Mouse (Mus musculus): ENCODE data around the gene 4933415A04Rik.
A peak's percentile ranks its signal among the peaks of the same experiment; 100 is the strongest.

Gene 4933415A04Rik

DNA sequence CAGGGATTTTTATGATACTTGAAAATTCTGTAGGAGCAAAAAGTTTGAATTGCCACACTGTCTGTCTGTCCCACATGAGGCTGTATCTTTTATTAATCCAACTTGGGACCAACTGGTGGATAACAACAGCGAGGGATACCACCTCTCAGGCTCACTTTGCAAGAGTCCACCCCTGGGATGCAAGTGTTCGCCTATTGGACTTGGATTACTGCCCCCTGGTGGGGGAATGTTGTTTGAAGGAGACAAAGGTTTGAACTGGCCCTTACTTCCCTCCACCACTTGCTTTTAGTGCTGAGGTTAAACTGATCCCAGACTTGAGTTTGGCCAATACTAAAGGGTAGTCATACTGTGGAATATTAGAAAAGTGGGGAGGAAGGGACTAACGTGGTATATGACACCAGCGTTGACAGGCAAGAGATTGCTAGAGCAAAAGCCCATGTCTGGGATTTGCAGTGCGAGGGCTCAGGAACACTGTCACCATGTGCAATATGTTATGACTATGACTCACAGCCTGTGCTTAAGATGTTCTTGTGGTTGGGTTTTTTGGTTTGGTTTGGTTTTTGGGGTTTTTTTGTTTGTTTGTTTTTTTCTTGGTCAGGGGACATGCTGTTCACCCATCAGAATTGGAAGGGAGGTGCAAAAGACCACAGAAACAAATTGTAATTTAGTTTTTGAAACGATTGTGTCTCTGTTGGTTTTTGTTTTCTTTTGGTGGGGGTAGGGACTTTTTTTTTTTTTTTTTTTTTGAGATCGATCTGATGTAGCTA lies at the start of gene 4933415A04Rik:
Gene 4933415A04Rik (plus strand): TSS at position 717 of the 767 bp plus-strand sequence.
- DNase-seq = peak; percentile 93

- no peak for DNase-seq
These were observed 49.8 kb upstream of the 4933415A04Rik start for GRCm38 (mm10) chr11:43537074-43537473.

- DNase-seq = no peak
These were observed 47.0 kb upstream of the 4933415A04Rik start for GRCm38 (mm10) chr11:43539863-43540262.

DNA sequence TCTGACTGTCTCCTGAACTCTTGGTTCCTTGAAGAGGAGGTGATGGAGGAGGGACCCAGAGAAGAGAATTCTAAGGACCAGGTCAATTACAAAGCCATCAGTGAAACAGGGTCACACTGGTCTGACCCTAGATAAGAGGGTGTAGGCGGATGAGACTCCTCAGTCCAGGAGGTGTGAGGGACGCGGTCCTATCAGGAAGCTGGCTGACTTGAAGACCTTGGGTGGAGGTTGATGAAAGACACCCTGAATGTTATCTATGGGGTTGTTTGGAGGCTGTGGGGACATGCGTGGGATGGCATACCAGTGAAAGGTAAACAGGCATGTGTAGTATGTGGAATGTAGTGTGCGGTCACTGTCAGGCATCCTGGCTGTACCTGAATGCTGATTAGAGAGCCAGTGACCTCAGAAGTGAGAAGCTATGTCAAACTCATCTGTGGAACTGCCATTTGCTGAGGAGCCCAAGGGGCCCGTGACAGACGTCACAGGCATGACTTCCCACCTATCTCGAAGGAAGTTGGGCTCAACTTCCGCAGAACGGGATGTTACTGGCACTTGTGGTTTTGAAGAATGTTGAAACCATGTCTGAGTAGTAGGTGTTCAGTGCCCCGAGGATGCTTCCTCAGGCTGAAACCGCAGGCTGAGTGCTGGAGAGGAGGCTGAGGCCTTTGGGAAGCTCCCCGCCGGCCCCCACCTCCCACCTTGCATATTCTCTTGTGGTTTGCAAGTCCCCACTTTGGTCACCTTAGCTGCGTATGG lies 43.0 kb upstream of the 4933415A04Rik start:
- DNase-seq = no peak

GRCm38 (mm10) chr11:43544819-43545218 lies 42.0 kb upstream of the 4933415A04Rik start:
- DNase-seq = no peak

- DNase-seq = no peak
These were observed 40.9 kb upstream of the 4933415A04Rik start for GRCm38 (mm10) chr11:43545873-43546475.

DNA sequence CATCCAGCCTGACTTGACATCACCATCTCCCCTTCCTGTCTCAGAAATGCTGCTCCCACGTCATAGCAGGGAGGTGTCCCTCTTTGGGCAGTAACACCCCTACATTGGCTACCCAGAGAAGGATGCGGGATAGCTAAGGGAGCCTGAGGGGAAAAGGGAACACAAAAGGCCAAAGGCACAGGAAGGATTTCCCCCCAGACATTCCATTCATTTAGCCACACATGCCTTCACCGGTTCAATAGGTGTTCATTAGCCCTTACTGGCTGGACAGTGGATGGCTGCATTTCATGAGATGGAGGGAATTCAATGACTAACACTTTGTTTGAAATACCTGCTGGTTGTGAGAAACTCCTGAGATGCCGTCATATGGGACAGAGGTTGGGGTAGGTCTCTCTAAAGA lies 40.2 kb upstream of the 4933415A04Rik start:
- DNase-seq = no peak

GRCm38 (mm10) chr11:43548148-43548547 lies 38.7 kb upstream of the 4933415A04Rik start:
- peak; percentile 69 for DNase-seq

DNA sequence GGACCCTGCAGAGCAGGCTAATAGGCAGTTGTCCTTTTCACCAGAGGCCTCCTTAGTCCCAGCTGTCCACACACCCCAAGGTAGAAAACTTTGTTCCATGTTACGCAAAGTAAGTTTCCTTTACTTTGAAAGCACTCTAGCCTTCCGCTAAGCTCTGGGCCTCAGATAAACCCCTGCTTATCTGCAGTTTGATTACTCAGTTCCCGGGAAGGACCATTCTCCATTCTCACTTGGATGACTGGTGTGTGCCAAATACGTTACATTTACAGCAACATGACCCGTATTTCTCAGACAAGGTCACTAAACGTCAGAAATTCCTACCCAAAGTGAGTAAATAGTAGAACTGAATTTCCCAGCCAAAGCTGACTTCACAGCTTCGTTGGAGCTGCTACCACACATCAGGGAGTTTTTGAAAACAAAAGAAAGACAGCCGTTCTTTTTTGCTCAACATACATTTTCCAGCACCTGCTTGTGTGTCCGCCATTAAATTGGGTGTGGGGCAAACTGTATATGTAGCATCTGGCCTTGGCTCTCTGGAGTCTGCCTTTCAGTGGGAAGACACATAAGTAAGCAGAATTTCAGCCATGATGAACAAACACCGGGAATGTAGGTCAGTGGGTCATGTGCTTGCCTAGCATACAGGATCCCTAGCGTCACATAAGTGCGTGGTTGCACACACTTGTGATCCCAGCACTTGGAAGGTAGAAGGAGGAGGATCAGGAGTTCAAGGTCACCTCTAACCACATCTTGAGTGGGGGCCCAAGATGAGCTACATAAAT lies 38.0 kb upstream of the 4933415A04Rik start:
- no peak for DNase-seq

GRCm38 (mm10) chr11:43549701-43550100 lies 37.1 kb upstream of the 4933415A04Rik start:
- peak; percentile 62 for DNase-seq

DNA sequence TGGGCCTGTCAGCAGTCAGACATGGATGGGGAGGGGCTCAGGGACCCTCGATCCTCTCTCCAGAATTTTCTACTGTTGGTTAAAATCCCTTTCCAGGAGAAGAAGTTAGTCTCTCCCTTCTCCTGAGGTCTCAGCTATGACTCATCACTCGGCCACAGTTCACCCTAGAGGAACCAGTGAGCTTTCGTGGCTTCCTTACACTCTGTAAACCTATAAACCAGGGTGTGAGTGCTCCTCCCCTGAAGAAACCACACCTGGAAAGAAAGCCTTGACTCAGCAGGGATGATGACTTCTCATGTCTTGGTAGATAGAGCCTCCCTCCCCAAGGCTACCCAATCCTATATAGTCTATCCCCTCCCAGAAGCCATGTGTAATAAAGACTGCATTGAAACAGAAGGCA lies 35.1 kb upstream of the 4933415A04Rik start:
- no peak for DNase-seq

DNA sequence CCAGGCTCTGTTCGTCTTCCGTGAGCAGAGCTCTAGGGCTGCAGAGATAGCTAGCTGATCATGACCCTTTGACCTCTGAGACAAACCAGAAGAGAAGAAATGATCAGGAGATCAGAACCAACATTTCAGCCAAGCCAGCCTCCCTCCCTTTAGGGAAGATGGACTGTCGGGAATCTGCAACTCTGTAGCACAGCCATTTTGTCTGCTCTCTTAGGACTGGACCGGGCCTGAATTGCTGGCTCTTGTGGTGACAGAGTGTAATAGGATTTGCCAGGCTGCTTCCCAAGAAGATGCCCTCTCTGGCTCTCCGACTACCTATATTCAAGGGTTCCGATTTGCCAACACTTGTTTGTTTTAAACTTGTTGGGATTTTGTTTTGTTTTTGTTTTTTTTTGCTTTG lies 34.2 kb upstream of the 4933415A04Rik start:
- no peak for DNase-seq

DNA sequence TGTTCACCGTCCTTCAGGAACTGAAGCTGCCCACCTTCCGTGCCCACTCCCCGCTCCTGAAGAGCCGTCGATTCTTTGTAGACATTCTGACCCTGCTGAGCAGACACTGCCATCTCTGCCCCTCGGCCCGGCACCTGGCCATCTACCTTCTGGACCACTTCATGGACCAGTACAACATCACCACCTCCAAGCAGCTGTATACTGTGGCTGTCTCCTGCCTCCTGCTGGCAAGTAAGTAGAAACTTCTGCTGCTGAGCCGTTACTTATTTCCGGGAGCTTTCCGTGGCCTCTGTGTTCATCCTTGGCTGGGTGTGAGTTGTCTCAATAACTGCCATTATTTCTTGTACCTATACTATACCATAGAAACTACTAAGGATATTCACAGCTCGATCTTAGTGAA lies 30.3 kb upstream of the 4933415A04Rik start:
- DNase-seq = no peak

DNA sequence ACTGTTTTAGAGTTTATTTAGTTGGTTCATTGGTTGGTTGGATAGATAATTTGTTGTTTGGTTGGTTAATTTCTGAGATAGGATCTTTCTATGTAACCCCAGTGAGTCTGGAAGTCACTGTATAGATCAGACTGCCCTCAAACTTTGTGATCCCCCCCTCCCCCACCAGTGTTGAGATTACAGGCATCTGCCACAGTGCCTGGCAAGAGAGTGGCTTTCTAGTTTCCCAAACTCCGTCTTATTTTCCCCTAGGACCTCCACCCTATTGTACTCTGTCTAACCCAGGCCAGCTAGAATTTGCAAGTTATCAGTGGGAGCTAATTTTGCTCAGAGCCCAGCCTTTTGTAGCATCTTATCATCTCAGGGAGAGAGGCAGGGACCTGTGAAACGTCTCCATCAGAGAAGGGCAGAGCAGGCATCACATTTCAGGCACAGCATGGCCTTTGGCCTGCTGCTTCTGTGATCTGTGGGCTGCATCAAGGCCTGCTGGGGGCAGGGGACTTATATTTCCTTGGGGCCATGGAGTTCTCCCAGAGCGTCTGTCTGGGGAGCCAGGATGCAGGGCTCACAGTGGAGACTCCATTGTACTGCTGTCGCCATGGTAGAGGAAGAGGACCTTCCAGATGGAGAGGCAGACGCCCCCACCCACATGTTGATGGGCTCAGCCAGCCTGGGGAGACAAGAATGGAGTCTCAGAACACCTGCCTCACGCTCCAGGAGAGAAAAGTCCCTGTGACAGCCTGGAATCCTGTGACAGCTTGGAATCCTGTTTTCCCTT lies 27.1 kb upstream of the 4933415A04Rik start:
- DNase-seq = no peak

DNA sequence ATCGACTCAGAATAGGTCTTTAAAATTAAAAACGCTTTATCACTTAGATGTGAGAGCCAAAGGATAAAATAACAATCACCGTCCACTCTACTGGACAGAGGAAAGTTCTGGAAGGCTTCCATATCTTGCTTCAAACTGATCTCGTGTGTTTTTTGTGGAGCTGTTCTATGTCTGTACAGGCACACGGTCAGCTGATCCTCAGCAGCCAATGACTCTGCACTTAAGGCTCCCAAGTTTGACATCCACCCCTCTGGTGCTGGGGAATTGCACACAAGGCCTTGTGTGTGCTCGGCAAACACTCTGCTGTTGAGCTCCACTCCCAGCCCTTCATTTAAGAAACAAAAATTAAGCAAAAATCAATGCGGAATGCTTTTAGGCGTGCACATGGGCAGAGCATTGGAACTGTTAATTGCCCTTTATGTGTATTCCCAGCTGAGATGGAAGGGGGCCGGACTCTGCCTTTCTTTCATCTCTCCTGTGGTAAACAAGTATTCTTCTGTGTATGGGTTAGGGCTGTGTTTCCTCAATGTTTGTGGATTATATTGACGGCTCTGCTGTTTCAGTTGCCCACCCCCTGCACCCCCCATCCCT lies 23.1 kb upstream of the 4933415A04Rik start:
- no peak for DNase-seq

- no peak for DNase-seq
These were observed 21.4 kb upstream of the 4933415A04Rik start for GRCm38 (mm10) chr11:43565414-43565813.

DNA sequence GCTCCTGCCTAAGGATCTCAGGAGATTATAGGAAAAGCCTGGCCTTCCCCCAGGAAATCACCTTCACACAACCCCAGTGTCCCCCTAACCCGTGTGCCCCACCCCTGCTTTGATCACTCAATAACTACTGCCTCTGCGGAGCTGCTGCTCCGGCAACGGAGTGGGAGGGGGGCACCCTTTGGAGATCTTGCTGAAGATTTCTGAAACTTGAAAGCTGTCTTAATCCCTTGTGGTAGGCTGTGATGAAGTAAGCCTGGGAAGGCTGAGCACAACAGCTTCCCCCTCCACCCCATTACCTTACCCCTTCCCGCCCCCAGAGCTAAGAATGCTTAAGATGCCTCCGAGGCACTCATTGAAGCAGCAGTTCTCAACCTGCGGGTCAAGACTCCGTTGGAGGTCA lies 21.0 kb upstream of the 4933415A04Rik start:
- no peak for DNase-seq

- no peak for DNase-seq
These were observed 20.1 kb upstream of the 4933415A04Rik start for GRCm38 (mm10) chr11:43566696-43567095.

- peak; percentile 54 for DNase-seq
These were observed 18.6 kb upstream of the 4933415A04Rik start for GRCm38 (mm10) chr11:43568263-43568662.

DNA sequence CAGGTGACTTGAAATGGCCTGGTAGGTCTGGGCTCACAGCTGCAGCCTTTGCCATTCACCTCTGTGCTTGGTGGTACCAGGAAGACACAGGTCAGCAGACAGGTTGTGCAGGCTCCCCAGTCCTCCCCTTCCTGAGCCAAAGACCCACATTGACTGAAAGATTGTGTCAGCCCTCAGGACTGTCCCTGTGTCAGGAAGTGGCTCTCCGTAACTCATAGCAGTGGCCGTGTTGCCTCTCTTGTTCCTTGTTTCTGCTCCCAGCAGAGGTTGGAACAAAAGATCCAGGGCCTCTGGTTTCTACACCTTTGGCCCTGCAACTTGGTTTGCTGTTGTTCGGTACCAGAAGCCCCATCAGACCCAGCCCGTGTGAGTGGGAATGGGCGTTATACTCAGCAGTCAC lies 17.7 kb upstream of the 4933415A04Rik start:
- no peak for DNase-seq

DNA sequence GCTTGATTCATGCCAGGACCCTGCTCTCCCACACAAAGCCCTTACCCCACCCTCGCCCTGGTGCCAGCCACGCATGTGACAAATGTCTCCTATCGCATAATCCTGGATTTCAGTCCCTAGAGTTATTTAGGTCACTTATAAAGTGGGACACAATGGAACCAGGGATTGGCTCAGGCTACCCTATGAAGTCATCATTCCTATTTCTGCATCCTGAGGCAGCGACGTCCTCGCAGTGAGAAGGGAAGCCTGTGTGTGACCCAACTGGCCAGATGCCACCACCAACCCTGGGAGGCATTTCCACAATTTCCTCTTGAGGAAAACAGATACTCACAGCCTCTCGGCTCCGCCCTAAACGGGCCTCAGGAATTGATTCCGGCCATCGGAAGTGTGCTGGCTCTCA lies 17.2 kb upstream of the 4933415A04Rik start:
- DNase-seq = peak; percentile 89

DNA sequence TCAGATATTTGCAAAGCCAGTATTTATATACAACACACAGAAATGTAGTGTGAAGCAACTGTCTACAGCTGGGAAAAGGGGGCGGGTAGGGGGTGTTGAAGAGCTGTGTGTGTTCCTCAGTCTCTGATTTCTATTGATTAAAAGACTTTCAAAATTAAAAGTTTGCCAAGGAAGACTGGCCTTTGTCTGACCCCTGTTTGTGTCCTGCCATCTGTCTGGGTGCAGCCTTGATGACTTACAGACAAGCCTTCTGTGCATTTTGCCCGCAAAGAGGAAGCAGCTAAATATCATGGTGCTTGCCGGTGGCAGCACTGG lies 11.8 kb upstream of the 4933415A04Rik start:
- DNase-seq = no peak
